Mouse (Mus musculus) cerebellum, adult 2 months (tissue): ENCODE measurements at regions not wholly inside any gene's neighbourhood (a gene's known extent, or its start where the extent isn't known, plus 50 kb on each side); places are given as distances from the start of the nearest gene placed in this dataset.

ENCODE experiments used
- DNase-seq, 2 experiments: peaks; one replicate each; pipeline ENCODE4 v3.0.0; 2021
- H3K27ac ChIP-seq: fragments of 200-500 bp; 2 replicates; pipeline ENCODE4 v1.5.1; 2012; ENCODE audit warnings: low read length, control low read depth, inconsistent platforms; ENCODE audit not compliant: insufficient read depth
- H3K27me3 ChIP-seq: fragments of 200-500 bp; 2 replicates; pipeline ENCODE4 v1.6.1; 2012; ENCODE audit warnings: inconsistent platforms, mild to moderate bottlenecking, low read length, moderate library complexity; ENCODE audit not compliant: control insufficient read depth, insufficient read depth
- H3K4me1 ChIP-seq: fragments of 200-500 bp; 2 replicates; pipeline ENCODE4 v1.6.1; 2011; ENCODE audit warnings: low read length; ENCODE audit not compliant: control insufficient read depth, insufficient read depth
- H3K4me3 ChIP-seq: fragments of 200-500 bp; replicated peaks from 2 replicates; pipeline ENCODE3; 2011; ENCODE audit warnings: mild to moderate bottlenecking, low read depth, low read length, control low read depth; ENCODE audit not compliant: insufficient read depth
- CTCF ChIP-seq: fragments of 200-500 bp; IDR thresholded peaks from 2 replicates; pipeline ENCODE4 v1.5.1; 2011; ENCODE audit warnings: low read depth, mild to moderate bottlenecking, control low read depth, low read length, moderate library complexity, borderline replicate concordance; ENCODE audit not compliant: insufficient read depth
- POLR2A ChIP-seq: fragments of 200-500 bp; IDR thresholded peaks from 2 replicates; pipeline ENCODE4 v1.6.1; 2011; ENCODE audit warnings: low read length, control low read depth, borderline replicate concordance; ENCODE audit not compliant: insufficient read depth
- WGBS: fragments of 180-500 bp; shearing (Covaris S2); methylation state at CpG from one replicate; pipeline ENCODE4 v1.1.7; 2018; 5-methylcytosine and 5-hydroxymethylcytosine counted together

- Histone ChIP-seq H3K4me1 (no peaks in the 10 kb centered on the region), H3K27me3 (no peaks in the 10 kb centered on the region), H3K4me3 (no peak overlapping the region), H3K27ac (0 out of 2 replicates have a peak overlapping the region, but pooled peaks have one; percentile 23)
- TF ChIP-seq POLR2A (no peak), CTCF (no peak)
- DNase-seq = no peak
- 55% methylated on average over 1 of the region's 1 CpGs for WGBS
These were observed 95.5 kb downstream of the Tomm20 start for GRCm38 (mm10) chr8:126850189-126850535.

- H3K4me3 ChIP-seq = no peak overlapping the region
- no peaks in the 10 kb centered on the region for H3K27me3 ChIP-seq
- DNase-seq = no peak
- H3K4me1 ChIP-seq = no peaks in the 10 kb centered on the region
- 0 out of 2 replicates have a peak overlapping the region, but pooled peaks have one; percentile 23 for H3K27ac ChIP-seq
- 70% methylated on average over 9 of the region's 9 CpGs for WGBS
- TF ChIP-seq POLR2A (no peak), CTCF (no peak)
These were observed 96.0 kb downstream of the Tomm20 start for GRCm38 (mm10) chr8:126849411-126850188.

GRCm38 (mm10) chr8:126848369-126849105 lies 97.1 kb downstream of the Tomm20 start:
- DNase-seq = no peak
- 96% methylated on average over 13 of the region's 13 CpGs for WGBS

GRCm38 (mm10) chr8:126847664-126848353 lies 97.8 kb downstream of the Tomm20 start:
- H3K27ac ChIP-seq = no peak overlapping the region
- H3K4me1 ChIP-seq = no peaks in the 10 kb centered on the region
- TF ChIP-seq CTCF (no peak), POLR2A (no peak)
- H3K27me3 ChIP-seq = no peaks in the 10 kb centered on the region
- 66% methylated on average over 8 of the region's 8 CpGs for WGBS
- H3K4me3 ChIP-seq = no peak overlapping the region
- DNase-seq = no peak

More at GRCm38 (mm10) chr8:126848369-126849105, 97.1 kb downstream of the Tomm20 start:
- H3K4me1 ChIP-seq = no peaks in the 10 kb centered on the region
- H3K27ac ChIP-seq = no peak overlapping the region
- TF ChIP-seq POLR2A (no peak), CTCF (no peak)
- no peak overlapping the region for H3K4me3 ChIP-seq
- no peaks in the 10 kb centered on the region for H3K27me3 ChIP-seq

- 66% methylated on average over 3 of the region's 3 CpGs for WGBS
- H3K27me3 ChIP-seq = no peaks in the 10 kb centered on the region
- H3K27ac ChIP-seq = no peak overlapping the region
- TF ChIP-seq CTCF = no peak
- TF ChIP-seq POLR2A = no peak
- H3K4me1 ChIP-seq = no peaks in the 10 kb centered on the region
- DNase-seq = no peak
- no peak overlapping the region for H3K4me3 ChIP-seq
These were observed 99.5 kb downstream of the Tomm20 start for GRCm38 (mm10) chr8:126846188-126846565.

- no peak for DNase-seq
- H3K27ac ChIP-seq = no peak overlapping the region
- H3K4me1 ChIP-seq = no peaks in the 10 kb centered on the region
- WGBS = 91% methylated on average over 14 of the region's 14 CpGs
- TF ChIP-seq POLR2A = no peak
- H3K27me3 ChIP-seq = no peaks in the 10 kb centered on the region
- H3K4me3 ChIP-seq = no peak overlapping the region
These were observed 100.0 kb downstream of the Tomm20 start for GRCm38 (mm10) chr8:126845530-126846187.

- Histone ChIP-seq H3K4me3 (no peak overlapping the region), H3K27me3 (no peaks in the 10 kb centered on the region), H3K27ac (no peak overlapping the region), H3K4me1 (peaks cover 5% of the 10 kb centered on the region; the same call in 1 of the 2 replicates)
- DNase-seq = no peak
- WGBS = 89% methylated on average over 4 of the region's 4 CpGs
- no peak for TF ChIP-seq POLR2A
- no peak for TF ChIP-seq CTCF
These were observed 101.0 kb downstream of the Tomm20 start for GRCm38 (mm10) chr8:126844627-126845026.
